Comparison of ENCODE assay signal across 11 mouse cellular contexts in genomic region chr16:90400906-90401666, GRCm38 (mm10). TPM values are rescaled to one million over a fixed set of nuclear protein-coding genes. Genes with fewer than 3 reads are reported as not detected.
DNase-seq lines count a peak whose midpoint lies in the region; ATAC-seq and TF ChIP-seq lines count a peak whose summit lies in the region.
"Had no signal": no experiment of that assay in that cellular context is flagged by ENCODE, and none has a peak within 500 bp of the region (broad histone marks: within the 10 kb centered on the region; RNA-seq: fewer than 3 reads in every experiment).

No protein-coding gene starts in this region.

- 0 out of 2 replicates have a peak, but pooled peaks have one; percentile 38 for ATAC-seq in kidney, embryonic 15.5 days (replicated peaks; ENCODE audit: low FRiP score)
- ATAC-seq in hindbrain, embryonic 12.5 days (ENCODE audit: low FRiP score) = peak; percentile 62
- ATAC-seq in liver, postnatal 0 days = no peak
- ATAC-seq: Patski had no signal

- WGBS in kidney, embryonic 15.5 days = 27% methylated on average over 12 of the region's 12 CpGs
- whole genome bisulfite sequencing in hindbrain, embryonic 12.5 days = 16% methylated on average over 12 of the region's 12 CpGs
- 46% methylated on average over 12 of the region's 12 CpGs for WGBS in liver, postnatal 0 days (ENCODE audit: insufficient replicate concordance)

- H3K27ac ChIP-seq in kidney, embryonic 15.5 days = peak overlapping the region; percentile 72; the same call in 1 of the 2 replicates
- peak overlapping the region; percentile 52 for H3K27ac ChIP-seq in hindbrain, embryonic 12.5 days
- no peak overlapping the region for H3K27ac ChIP-seq in liver, postnatal 0 days (ENCODE audit: low read depth)

- H3K4me1 ChIP-seq in kidney, embryonic 15.5 days = peaks cover 62% of the 10 kb centered on the region
- H3K4me1 ChIP-seq in hindbrain, embryonic 12.5 days = peaks cover 31% of the 10 kb centered on the region
- peaks cover 19% of the 10 kb centered on the region for H3K4me1 ChIP-seq in liver, postnatal 0 days (ENCODE audit: insufficient read depth)

- no peak overlapping the region for H3ac ChIP-seq in myocyte (ENCODE audit: control insufficient read depth, insufficient read length)

- TF ChIP-seq EP300 in liver, postnatal 0 days (IDR thresholded peaks at IDR 0.05; ENCODE audit: low read depth) = no peak

- no peaks in the 10 kb centered on the region for H3K27me3 ChIP-seq in kidney, embryonic 15.5 days
- no peaks in the 10 kb centered on the region for H3K27me3 ChIP-seq in hindbrain, embryonic 12.5 days
- no peaks in the 10 kb centered on the region for H3K27me3 ChIP-seq in myocyte (ENCODE audit: control insufficient read depth, insufficient read depth, insufficient read length)
- no peaks in the 10 kb centered on the region for H3K27me3 ChIP-seq in liver, postnatal 0 days (ENCODE audit: insufficient read depth, low read length)
- H3K27me3 ChIP-seq: Patski had no signal

- H3K79me2 ChIP-seq in myocyte (ENCODE audit: control insufficient read depth, insufficient read depth) = no peaks in the 10 kb centered on the region

- no peaks in the 10 kb centered on the region for H3K9me3 ChIP-seq in kidney, embryonic 15.5 days (replicated peaks)
- no peaks in the 10 kb centered on the region for H3K9me3 ChIP-seq in hindbrain, embryonic 12.5 days (replicated peaks)
- H3K9me3 ChIP-seq in liver, postnatal 0 days (ENCODE audit: low read length) = no peaks in the 10 kb centered on the region

- no peak overlapping the region for H3K4me3 ChIP-seq in kidney, embryonic 15.5 days (replicated peaks)
- no peak overlapping the region; the same call in 1 of the 2 replicates for H3K4me3 ChIP-seq in hindbrain, embryonic 12.5 days
- no peak overlapping the region for H3K4me3 ChIP-seq in myocyte
- H3K4me3 ChIP-seq in liver, postnatal 0 days (ENCODE audit: low read depth, low read length) = no peak overlapping the region

- H3K4me2 ChIP-seq in kidney, embryonic 15.5 days = no peak overlapping the region
- H3K4me2 ChIP-seq in hindbrain, embryonic 12.5 days (replicated peaks) = peak overlapping the region; percentile 40
- H3K4me2 ChIP-seq in myocyte (ENCODE audit: low read depth) = peak overlapping the region; percentile 14
- no peak overlapping the region for H3K4me2 ChIP-seq in liver, postnatal 0 days (ENCODE audit: low read depth, low read length)

- TF ChIP-seq CTCF in liver, postnatal 0 days (IDR thresholded peaks at IDR 0.05; ENCODE audit: low read depth) = no peak

- H3K36me3 ChIP-seq in kidney, embryonic 15.5 days = 0 out of 2 replicates have a peak, but pooled peaks cover 4% of the 10 kb centered on the region
- H3K36me3 ChIP-seq in hindbrain, embryonic 12.5 days = no peaks in the 10 kb centered on the region
- no peaks in the 10 kb centered on the region for H3K36me3 ChIP-seq in myocyte (ENCODE audit: control insufficient read depth, insufficient read depth)
- no peaks in the 10 kb centered on the region for H3K36me3 ChIP-seq in liver, postnatal 0 days (replicated peaks; ENCODE audit: insufficient read depth, low read length)

- DNase-seq in kidney, adult 18-20 months = no peak
- peak; percentile 52 for DNase-seq in embryo, embryonic 10.5 days (ENCODE audit: low spot score)
- no peak for DNase-seq in liver, postnatal 0 days
- no peak for DNase-seq in B cell, adult 2 months
- no peak for DNase-seq in cerebellum, postnatal 36 days
- DNase-seq: cerebellum, adult 11 months; thymus, adult 2 months had no signal

- TF ChIP-seq POLR2A in myocyte (IDR thresholded peaks at IDR 0.05; ENCODE audit: insufficient read length, low read depth) = no peak

- no peak overlapping the region for H3K9ac ChIP-seq in kidney, embryonic 15.5 days
- H3K9ac ChIP-seq in hindbrain, embryonic 12.5 days = no peak overlapping the region
- H3K9ac ChIP-seq in liver, postnatal 0 days (replicated peaks) = no peak overlapping the region

TF ChIP-seq in myocyte, 11 proteins besides CTCF, POLR2A, EP300 and RAD21:
- TF ChIP-seq TCF3 (IDR thresholded peaks at IDR 0.05; ENCODE audit: insufficient read length, low read depth) (no peak), USF1 (IDR thresholded peaks at IDR 0.05; ENCODE audit: low read depth) (peak; percentile 55), MYOD1 (IDR thresholded peaks at IDR 0.05; ENCODE audit: control insufficient read depth in 1 of 3, insufficient read length in 2 of 3, low read depth in 2 of 3) (peak in 1 of 3 experiments; percentile 25), E2F4 (IDR thresholded peaks at IDR 0.05; ENCODE audit: insufficient read depth) (no peak), REST (IDR thresholded peaks at IDR 0.05; ENCODE audit: insufficient read depth, insufficient read length) (no peak)

RNA-seq across cellular contexts. Expression of gene Hunk, which starts 15.3 kb away (rescaled TPM):
- 11.8 and 13.5 TPM in 2 replicates for polyA plus RNA-seq in kidney, embryonic 15.5 days (2015; fragmentation: Nextera tagmentation; extraction: Ambion mirVana)
- 17.9 and 18.9 TPM in 2 replicates for polyA plus RNA-seq in hindbrain, embryonic 12.5 days (2016; fragmentation: Nextera tagmentation; extraction: Ambion mirVana)
- polyA plus RNA-seq in myocyte (2012; fragmentation: generic; extraction: Trizol) = 0.37 TPM
- polyA plus RNA-seq in liver, postnatal 0 days (2015; fragmentation: Nextera tagmentation; extraction: Ambion mirVana) = 1.1 and 1.2 TPM in 2 replicates

Comparison
In these comparisons a context has a peak if more than half of its experiments do, and no peak if none do; other contexts are left out.
1. H3K4me2 ChIP-seq: peak in hindbrain, embryonic 12.5 days (single experiment) and myocyte (single experiment); none in kidney, embryonic 15.5 days (single experiment) and liver, postnatal 0 days (single experiment).